Mouse (Mus musculus) G1E (cell line): ENCODE results near the gene Lect2.

Experiments
- CTCF ChIP-seq: IDR thresholded peaks from 2 replicates; pipeline ENCODE4 v1.5.1; 2012; ENCODE audit warnings: low read depth, low read length, inconsistent platforms, mixed read lengths
- GATA1 ChIP-seq: IDR thresholded peaks from 2 replicates; pipeline ENCODE4 v1.6.1; 2012; ENCODE audit warnings: borderline replicate concordance, low read length, inconsistent platforms, mixed read lengths
- POLR2AphosphoS5 ChIP-seq: IDR thresholded peaks from 2 replicates; pipeline ENCODE4 v1.6.1; 2012; ENCODE audit warnings: low read depth, low read length, inconsistent platforms; ENCODE audit not compliant: insufficient replicate concordance
- TAL1 ChIP-seq: conservative IDR thresholded peaks from 2 replicates; pipeline ENCODE4 v1.6.1; 2012; ENCODE audit warnings: low read depth, low read length, inconsistent platforms, mixed read lengths

GRCm38 (mm10) chr13:56526871-56527270 lies 21.4 kb downstream of the Lect2 start:
- no peak for TF ChIP-seq CTCF
- no peak for TF ChIP-seq TAL1
- no peak for TF ChIP-seq GATA1
- TF ChIP-seq POLR2AphosphoS5: no peak
